Mouse (Mus musculus): ENCODE data around the gene Arpc4. TPM values are rescaled to one million over a fixed set of nuclear protein-coding genes. Genes with fewer than 3 reads are reported as not detected.
A peak's percentile ranks its signal among the peaks of the same experiment; 100 is the strongest.

Arpc4 gene
- total and polyA plus RNA-seq, 2 experiments from 2014 or later: 200 to 505 TPM

GRCm38 (mm10) chr6:113390715-113391114 is 12.8 kb downstream of the Arpc4 start:
- 58% methylated on average over 3 of the region's 3 CpGs for WGBS
- H3K4me1 ChIP-seq (ENCODE audit: insufficient read depth, low read length): no peaks in the 10 kb centered on the region

GRCm38 (mm10) chr6:113392015-113392386 is 14.1 kb downstream of the Arpc4 start:
- H3K4me1 ChIP-seq (ENCODE audit: insufficient read depth, low read length): no peaks in the 10 kb centered on the region
- no peak for ATAC-seq (ENCODE audit: low FRiP score)
- H3K27me3 ChIP-seq (ENCODE audit: insufficient read depth, low read length): no peaks in the 10 kb centered on the region
- 21% methylated on average over 10 of the region's 10 CpGs for WGBS
- H3K9ac ChIP-seq (replicated peaks; ENCODE audit: low read length, poor library complexity, severe bottlenecking): peak overlapping the region; percentile 72
- H3K4me3 ChIP-seq (ENCODE audit: low read depth, low read length): peak overlapping the region; percentile 36
- peak overlapping the region; percentile 19 for H3K27ac ChIP-seq (ENCODE audit: low read depth, low read length)
- H3K9me3 ChIP-seq (ENCODE audit: low read length): no peaks in the 10 kb centered on the region
- no peak for DNase-seq (ENCODE audit: low spot score)
- no peak for TF ChIP-seq CTCF (IDR thresholded peaks at IDR 0.05)
- H3K4me2 ChIP-seq (ENCODE audit: low read depth, low read length, poor library complexity, severe bottlenecking): peak overlapping the region; percentile 57
- peaks cover 33% of the 10 kb centered on the region for H3K36me3 ChIP-seq (ENCODE audit: insufficient read depth, low read length)

More at GRCm38 (mm10) chr6:113390715-113391114, 12.8 kb downstream of the Arpc4 start:
- DNase-seq (ENCODE audit: low spot score): peak; percentile 18
- no peak for TF ChIP-seq CTCF (IDR thresholded peaks at IDR 0.05)
- Histone ChIP-seq H3K36me3 (ENCODE audit: insufficient read depth, low read length) (peaks cover 39% of the 10 kb centered on the region), H3K4me3 (ENCODE audit: low read depth, low read length) (no peak overlapping the region), H3K9ac (replicated peaks; ENCODE audit: low read length, poor library complexity, severe bottlenecking) (no peak overlapping the region), H3K27me3 (ENCODE audit: insufficient read depth, low read length) (no peaks in the 10 kb centered on the region), H3K27ac (ENCODE audit: low read depth, low read length) (no peak overlapping the region), H3K4me2 (ENCODE audit: low read depth, low read length, poor library complexity, severe bottlenecking) (no peak overlapping the region), H3K9me3 (ENCODE audit: low read length) (no peaks in the 10 kb centered on the region)
- ATAC-seq (ENCODE audit: low FRiP score): no peak

GRCm38 (mm10) chr6:113392387-113393071 is 14.6 kb downstream of the Arpc4 start:
- 2% methylated on average over 40 of the region's 51 CpGs for WGBS
- no peaks in the 10 kb centered on the region for H3K9me3 ChIP-seq (ENCODE audit: low read length)
- TF ChIP-seq CTCF (IDR thresholded peaks at IDR 0.05): no peak
- no peaks in the 10 kb centered on the region for H3K27me3 ChIP-seq (ENCODE audit: insufficient read depth, low read length)
- peak overlapping the region; percentile 72 for H3K9ac ChIP-seq (replicated peaks; ENCODE audit: low read length, poor library complexity, severe bottlenecking)
- DNase-seq (ENCODE audit: low spot score) (peak; percentile 79), ATAC-seq (ENCODE audit: low FRiP score) (peak; percentile 86)
- H3K4me3 ChIP-seq (ENCODE audit: low read depth, low read length): peak overlapping the region; percentile 36
- peaks cover 29% of the 10 kb centered on the region for H3K36me3 ChIP-seq (ENCODE audit: insufficient read depth, low read length)
- H3K4me2 ChIP-seq (ENCODE audit: low read depth, low read length, poor library complexity, severe bottlenecking): peak overlapping the region; percentile 57
- peak overlapping the region; percentile 19 for H3K27ac ChIP-seq (ENCODE audit: low read depth, low read length)
- H3K4me1 ChIP-seq (ENCODE audit: insufficient read depth, low read length): no peaks in the 10 kb centered on the region

- H3K9me3 ChIP-seq (ENCODE audit: low read length): no peaks in the 10 kb centered on the region
- H3K27ac ChIP-seq (ENCODE audit: low read depth, low read length): no peak overlapping the region
- H3K9ac ChIP-seq (replicated peaks; ENCODE audit: low read length, poor library complexity, severe bottlenecking): no peak overlapping the region
- no peak overlapping the region for H3K4me2 ChIP-seq (ENCODE audit: low read depth, low read length, poor library complexity, severe bottlenecking)
- no peak overlapping the region for H3K4me3 ChIP-seq (ENCODE audit: low read depth, low read length)
- peaks cover 22% of the 10 kb centered on the region for H3K36me3 ChIP-seq (ENCODE audit: insufficient read depth, low read length)
- H3K27me3 ChIP-seq (ENCODE audit: insufficient read depth, low read length): no peaks in the 10 kb centered on the region
- ATAC-seq (ENCODE audit: low FRiP score): no peak
- DNase-seq (ENCODE audit: low spot score): no peak
- no peak for TF ChIP-seq CTCF (IDR thresholded peaks at IDR 0.05)
- 90% methylated on average over 6 of the region's 6 CpGs for WGBS
- H3K4me1 ChIP-seq (ENCODE audit: insufficient read depth, low read length): no peaks in the 10 kb centered on the region
These were observed 16.0 kb downstream of the Arpc4 start for GRCm38 (mm10) chr6:113393951-113394350.

GRCm38 (mm10) chr6:113394811-113395210 is 16.9 kb downstream of the Arpc4 start:
- Histone ChIP-seq H3K27me3 (ENCODE audit: insufficient read depth, low read length) (no peaks in the 10 kb centered on the region), H3K9ac (replicated peaks; ENCODE audit: low read length, poor library complexity, severe bottlenecking) (no peak overlapping the region), H3K4me1 (ENCODE audit: insufficient read depth, low read length) (no peaks in the 10 kb centered on the region), H3K36me3 (ENCODE audit: insufficient read depth, low read length) (peaks cover 14% of the 10 kb centered on the region), H3K27ac (ENCODE audit: low read depth, low read length) (no peak overlapping the region), H3K9me3 (ENCODE audit: low read length) (no peaks in the 10 kb centered on the region), H3K4me3 (ENCODE audit: low read depth, low read length) (no peak overlapping the region), H3K4me2 (ENCODE audit: low read depth, low read length, poor library complexity, severe bottlenecking) (no peak overlapping the region)
- TF ChIP-seq CTCF (IDR thresholded peaks at IDR 0.05): no peak
- DNase-seq (ENCODE audit: low spot score) (no peak), ATAC-seq (ENCODE audit: low FRiP score) (no peak)
- 95% methylated on average over 11 of the region's 11 CpGs for WGBS

- DNase-seq (ENCODE audit: low spot score) (no peak), ATAC-seq (ENCODE audit: low FRiP score) (no peak)
- no peak overlapping the region for H3K9ac ChIP-seq (replicated peaks; ENCODE audit: low read length, poor library complexity, severe bottlenecking)
- no peaks in the 10 kb centered on the region for H3K27me3 ChIP-seq (ENCODE audit: insufficient read depth, low read length)
- H3K4me1 ChIP-seq (ENCODE audit: insufficient read depth, low read length): no peaks in the 10 kb centered on the region
- H3K36me3 ChIP-seq (ENCODE audit: insufficient read depth, low read length): peaks cover 12% of the 10 kb centered on the region
- H3K4me2 ChIP-seq (ENCODE audit: low read depth, low read length, poor library complexity, severe bottlenecking): no peak overlapping the region
- no peaks in the 10 kb centered on the region for H3K9me3 ChIP-seq (ENCODE audit: low read length)
- TF ChIP-seq CTCF (IDR thresholded peaks at IDR 0.05): no peak
- 91% methylated on average over 6 of the region's 6 CpGs for WGBS
- no peak overlapping the region for H3K27ac ChIP-seq (ENCODE audit: low read depth, low read length)
- no peak overlapping the region for H3K4me3 ChIP-seq (ENCODE audit: low read depth, low read length)
These were observed 17.6 kb downstream of the Arpc4 start for GRCm38 (mm10) chr6:113395501-113395900.

All from midbrain, postnatal 0 days (tissue).